Mouse (Mus musculus) midbrain, embryonic 11.5 days (tissue): ENCODE data around the gene Rcl1. TPM values are rescaled to one million over a fixed set of nuclear protein-coding genes. Genes with fewer than 3 reads are reported as not detected.

Experiments used
- ATAC-seq: fragments of 200-750 bp; cut with Nextera tagmentation; 2 replicates; pipeline ENCODE4 v1.8.0; 2017; ENCODE audit warnings: moderate TSS enrichment, moderate library complexity; ENCODE audit not compliant: low FRiP score
- DNase-seq: peaks from one replicate; pipeline ENCODE4 v3.0.0; 2015; ENCODE audit warnings: low spot score; ENCODE audit errors: missing footprints
- H3K27ac ChIP-seq: fragments of 300-500 bp; sonication (generic); 2 replicates; pipeline ENCODE4 v1.5.1; 2014; ENCODE audit warnings: low read depth, low read length
- H3K27me3 ChIP-seq: fragments of 300-500 bp; sonication (generic); 2 replicates; pipeline ENCODE4 v1.6.1; 2014; ENCODE audit warnings: mild to moderate bottlenecking, low read length, moderate library complexity, mixed read lengths; ENCODE audit not compliant: control insufficient read depth, insufficient read depth
- H3K36me3 ChIP-seq: fragments of 300-500 bp; sonication (generic); 2 replicates; pipeline ENCODE4 v1.6.1; 2014; ENCODE audit warnings: mild to moderate bottlenecking, low read length, moderate library complexity, mixed read lengths; ENCODE audit not compliant: control insufficient read depth, insufficient read depth
- H3K4me1 ChIP-seq: fragments of 300-500 bp; sonication (generic); 2 replicates; pipeline ENCODE4 v1.6.1; 2014; ENCODE audit warnings: low read length; ENCODE audit not compliant: control insufficient read depth, insufficient read depth
- H3K4me2 ChIP-seq: fragments of 300-500 bp; sonication (generic); 2 replicates; pipeline ENCODE4 v1.6.1; 2014; ENCODE audit warnings: mild to moderate bottlenecking, moderate library complexity
- H3K4me3 ChIP-seq: fragments of 300-500 bp; sonication (generic); 2 replicates; pipeline ENCODE4 v1.5.1; 2014; ENCODE audit warnings: low read depth, low read length
- H3K9ac ChIP-seq: fragments of 300-500 bp; sonication (generic); 2 replicates; pipeline ENCODE4 v1.6.1; 2014; ENCODE audit warnings: low read length
- H3K9me3 ChIP-seq: fragments of 300-500 bp; sonication (generic); 2 replicates; pipeline ENCODE4 v1.6.1; 2016; ENCODE audit warnings: low read length; ENCODE audit not compliant: control insufficient read depth
- WGBS: fragments of 180-500 bp; shearing (Covaris S2); extraction: QIAGEN DNeasy Blood & Tissue Kit; methylation state at CpG from one replicate; pipeline ENCODE4 v1.1.7; 2014; 5-methylcytosine and 5-hydroxymethylcytosine counted together
- polyA plus RNA-seq: library from polyadenylated mRNA; unstranded; fragments of >200 nt; fragmentation: Nextera tagmentation; extraction: Ambion mirVana; gene quantifications from 2 replicates; pipeline ENCODE4 v1.2.1, GENCODE M21; 2014

Rcl1 gene
- polyA plus RNA-seq, 1 experiment from 2014 or later = 52.4 TPM

GRCm38 (mm10) chr19:29101591-29101990 lies 416 bp downstream of the Rcl1 start:
- Histone ChIP-seq H3K9ac (peak overlapping the region; percentile 73), H3K9me3 (no peaks in the 10 kb centered on the region), H3K27ac (no peak overlapping the region; the same call in 1 of the 2 replicates), H3K36me3 (no peaks in the 10 kb centered on the region), H3K4me1 (peaks cover 8% of the 10 kb centered on the region), H3K27me3 (no peaks in the 10 kb centered on the region), H3K4me2 (peak overlapping the region; percentile 79), H3K4me3 (peak overlapping the region; percentile 91)
- WGBS = under 1% methylated on average over 27 of the region's 27 CpGs
- no peak for DNase-seq
- ATAC-seq = no peak

GRCm38 (mm10) chr19:29102098-29102497 lies 923 bp downstream of the Rcl1 start:
- Histone ChIP-seq H3K27ac (no peak overlapping the region), H3K9me3 (no peaks in the 10 kb centered on the region), H3K4me1 (peaks cover 8% of the 10 kb centered on the region), H3K36me3 (no peaks in the 10 kb centered on the region), H3K4me2 (peak overlapping the region; percentile 79), H3K27me3 (no peaks in the 10 kb centered on the region), H3K4me3 (peak overlapping the region; percentile 91), H3K9ac (peak overlapping the region; percentile 73)
- ATAC-seq (no peak), DNase-seq (peak; percentile 85)
- 18% methylated on average over 13 of the region's 13 CpGs for WGBS

GRCm38 (mm10) chr19:29105816-29106215 lies 4.6 kb downstream of the Rcl1 start:
- no peak overlapping the region for H3K4me2 ChIP-seq
- DNase-seq = no peak
- H3K4me3 ChIP-seq = no peak overlapping the region
- no peak for ATAC-seq
- 97% methylated on average over 4 of the region's 4 CpGs for WGBS
- H3K9me3 ChIP-seq = no peaks in the 10 kb centered on the region
- H3K4me1 ChIP-seq = peaks cover 3% of the 10 kb centered on the region; the same call in 1 of the 2 replicates
- H3K9ac ChIP-seq = no peak overlapping the region
- H3K36me3 ChIP-seq = no peaks in the 10 kb centered on the region
- H3K27me3 ChIP-seq = no peaks in the 10 kb centered on the region
- H3K27ac ChIP-seq = no peak overlapping the region

GRCm38 (mm10) chr19:29106261-29106660 lies 5.1 kb downstream of the Rcl1 start:
- Histone ChIP-seq H3K27ac (no peak overlapping the region), H3K4me1 (peaks cover 3% of the 10 kb centered on the region; the same call in 1 of the 2 replicates), H3K27me3 (no peaks in the 10 kb centered on the region), H3K9me3 (no peaks in the 10 kb centered on the region), H3K36me3 (no peaks in the 10 kb centered on the region), H3K4me2 (no peak overlapping the region), H3K9ac (no peak overlapping the region), H3K4me3 (no peak overlapping the region)
- ATAC-seq (no peak), DNase-seq (no peak)
- WGBS = 96% methylated on average over 5 of the region's 5 CpGs

GRCm38 (mm10) chr19:29112662-29113061 lies 11.5 kb downstream of the Rcl1 start:
- no peak overlapping the region for H3K9ac ChIP-seq
- no peaks in the 10 kb centered on the region for H3K4me1 ChIP-seq
- H3K27ac ChIP-seq = no peak overlapping the region
- no peak for DNase-seq
- no peak overlapping the region for H3K4me2 ChIP-seq
- 81% methylated on average over 8 of the region's 8 CpGs for WGBS
- H3K36me3 ChIP-seq = no peaks in the 10 kb centered on the region
- no peaks in the 10 kb centered on the region for H3K27me3 ChIP-seq
- H3K9me3 ChIP-seq = no peaks in the 10 kb centered on the region
- ATAC-seq = no peak
- H3K4me3 ChIP-seq = no peak overlapping the region

GRCm38 (mm10) chr19:29113746-29114649 lies 12.8 kb downstream of the Rcl1 start:
- H3K4me2 ChIP-seq = no peak overlapping the region
- DNase-seq = no peak
- no peaks in the 10 kb centered on the region for H3K4me1 ChIP-seq
- no peaks in the 10 kb centered on the region for H3K9me3 ChIP-seq
- 95% methylated on average over 10 of the region's 10 CpGs for WGBS
- H3K27ac ChIP-seq = no peak overlapping the region
- H3K36me3 ChIP-seq = peaks cover 3% of the 10 kb centered on the region; the same call in 1 of the 2 replicates
- no peak overlapping the region for H3K9ac ChIP-seq
- no peak for ATAC-seq
- no peaks in the 10 kb centered on the region for H3K27me3 ChIP-seq
- H3K4me3 ChIP-seq = no peak overlapping the region

- H3K4me2 ChIP-seq = no peak overlapping the region
- ATAC-seq = no peak
- H3K27ac ChIP-seq = no peak overlapping the region
- no peak overlapping the region for H3K4me3 ChIP-seq
- no peaks in the 10 kb centered on the region for H3K27me3 ChIP-seq
- H3K36me3 ChIP-seq = peaks cover 7% of the 10 kb centered on the region; the same call in 1 of the 2 replicates
- H3K4me1 ChIP-seq = no peaks in the 10 kb centered on the region
- WGBS = 89% methylated on average over 6 of the region's 6 CpGs
- no peak overlapping the region for H3K9ac ChIP-seq
- H3K9me3 ChIP-seq = no peaks in the 10 kb centered on the region
- no peak for DNase-seq
Observed at GRCm38 (mm10) chr19:29116796-29117195, 15.6 kb downstream of the Rcl1 start.

- ATAC-seq (no peak), DNase-seq (no peak)
- Histone ChIP-seq H3K4me3 (no peak overlapping the region), H3K36me3 (peaks cover 7% of the 10 kb centered on the region; the same call in 1 of the 2 replicates), H3K9me3 (no peaks in the 10 kb centered on the region), H3K4me1 (no peaks in the 10 kb centered on the region), H3K9ac (no peak overlapping the region), H3K27ac (no peak overlapping the region), H3K27me3 (no peaks in the 10 kb centered on the region), H3K4me2 (no peak overlapping the region)
- 93% methylated on average over 13 of the region's 13 CpGs for WGBS
Observed at GRCm38 (mm10) chr19:29118196-29118595, 17.0 kb downstream of the Rcl1 start.

GRCm38 (mm10) chr19:29120311-29120710 lies 19.1 kb downstream of the Rcl1 start:
- ATAC-seq = no peak
- WGBS = 93% methylated on average over 6 of the region's 6 CpGs
- Histone ChIP-seq H3K27ac (no peak overlapping the region), H3K4me1 (no peaks in the 10 kb centered on the region), H3K27me3 (no peaks in the 10 kb centered on the region), H3K4me3 (no peak overlapping the region), H3K4me2 (no peak overlapping the region), H3K9me3 (no peaks in the 10 kb centered on the region), H3K9ac (no peak overlapping the region), H3K36me3 (peaks cover 7% of the 10 kb centered on the region; the same call in 1 of the 2 replicates)
- no peak for DNase-seq
